ENCODE assay signal across 8 mouse cellular contexts in genomic region chr11:16948756-16949155, GRCm38 (mm10). TPM values are rescaled to one million over a fixed set of nuclear protein-coding genes. Genes with fewer than 3 reads are reported as not detected.
A peak's percentile ranks its signal among the peaks of the same experiment; 100 is the strongest.
DNase-seq lines count a peak whose midpoint lies in the region; ATAC-seq and TF ChIP-seq lines count a peak whose summit lies in the region.
"Had no signal": no experiment of that assay in that cellular context is flagged by ENCODE, and none has a peak within 500 bp of the region (broad histone marks: within the 10 kb centered on the region; RNA-seq: fewer than 3 reads in every experiment).

No protein-coding gene starts in this region.

- 17% methylated on average over 1 of the region's 1 CpGs for WGBS in heart, embryonic 16.5 days
- WGBS in lung, postnatal 0 days = 17% methylated on average over 1 of the region's 1 CpGs

- H3K27ac ChIP-seq in ES-E14 (ENCODE audit: insufficient read depth, low read depth, low read length, poor library complexity, severe bottlenecking) = no peak overlapping the region
- peak overlapping the region; percentile 23 for H3K27ac ChIP-seq in heart, embryonic 16.5 days (ENCODE audit: low read length)
- H3K27ac ChIP-seq in lung, postnatal 0 days (ENCODE audit: low read length) = no peak overlapping the region
- H3K27ac ChIP-seq: macrophage had no signal

- intact Hi-C loops in left cerebral cortex, postnatal 14 days (cut with DNase I) = loop anchor here (1.0 kb wide), 1 partner anchor 423 kb away; no protein-coding TSS in a partner anchor

- TF ChIP-seq CTCF in lung, postnatal 0 days (IDR thresholded peaks at IDR 0.05) = peak; percentile 94

- DNase-seq in left cerebral cortex, postnatal 14 days (ENCODE audit: low spot score in 2 of 2) = peak; percentile 28 to 37
- no peak for DNase-seq in left cerebral cortex, adult 11 months (ENCODE audit: low spot score)
- DNase-seq in ES-E14 (ENCODE audit: low read depth, low spot score) = peak; percentile 40
- peak; percentile 18 for DNase-seq in adrenal gland, postnatal 25 days
- peak; percentile 76 for DNase-seq in lung, postnatal 0 days (ENCODE audit: low spot score)
- no peak for DNase-seq in cerebellum, adult 11-12 months

- H3K4me1 ChIP-seq in ES-E14 (ENCODE audit: control insufficient read depth in 2 of 2, insufficient read depth in 2 of 2, low read length in 2 of 2, poor library complexity in 1 of 2) = peaks cover 0 to 2% of the 10 kb centered on the region in 2 experiments; a peak in 1 of 4 replicates
- peaks cover 19% of the 10 kb centered on the region for H3K4me1 ChIP-seq in heart, embryonic 16.5 days (ENCODE audit: control insufficient read depth, insufficient read depth, low read length)
- H3K4me1 ChIP-seq in lung, postnatal 0 days (ENCODE audit: insufficient read depth, low read depth, low read length) = peaks cover 7% of the 10 kb centered on the region; the same call in 1 of the 2 replicates

- no peaks in the 10 kb centered on the region for H3K9me3 ChIP-seq in ES-E14 (ENCODE audit: control insufficient read depth, insufficient read depth, low read depth, low read length)
- H3K9me3 ChIP-seq in heart, embryonic 16.5 days (replicated peaks; ENCODE audit: control insufficient read depth, low read length) = no peaks in the 10 kb centered on the region
- no peaks in the 10 kb centered on the region for H3K9me3 ChIP-seq in lung, postnatal 0 days (ENCODE audit: low read length)

- no peaks in the 10 kb centered on the region for H3K27me3 ChIP-seq in heart, embryonic 16.5 days (ENCODE audit: control insufficient read depth, insufficient read depth, low read length)
- no peaks in the 10 kb centered on the region for H3K27me3 ChIP-seq in lung, postnatal 0 days (replicated peaks; ENCODE audit: insufficient read depth, low read length)

- 0 out of 2 replicates have a peak, but pooled peaks have one; percentile 35 for TF ChIP-seq EP300 in lung, postnatal 0 days (IDR thresholded peaks at IDR 0.05)

- H3K4me2 ChIP-seq in heart, embryonic 16.5 days (ENCODE audit: low read depth, low read length) = peak overlapping the region; percentile 46
- H3K4me2 ChIP-seq in lung, postnatal 0 days (replicated peaks; ENCODE audit: low read depth, low read length) = no peak overlapping the region

- H3K4me3 ChIP-seq in ES-E14 (ENCODE audit: insufficient read depth in 1 of 2, low read depth in 1 of 2, low read length in 2 of 2, poor library complexity in 1 of 2, severe bottlenecking in 1 of 2) = no peak overlapping the region
- no peak overlapping the region for H3K4me3 ChIP-seq in heart, embryonic 16.5 days (ENCODE audit: low read length)
- no peak overlapping the region for H3K4me3 ChIP-seq in lung, postnatal 0 days (ENCODE audit: low read depth, low read length)

- no peak for ATAC-seq in heart, embryonic 16.5 days (replicated peaks; ENCODE audit: extremely low read depth, insufficient read depth, low FRiP score)
- no peak for ATAC-seq in lung, postnatal 0 days

- in situ Hi-C loops in ES-E14 (cut with MboI; ENCODE audit: low sequenced_read_pairs in 2 of 2, unreplicated experiment in 2 of 2) = loop anchor here in 1 of 2 experiments (10.0 kb wide), 1 partner anchor 424 kb away; no protein-coding TSS in a partner anchor

- H3K36me3 ChIP-seq in ES-E14 (ENCODE audit: control insufficient read depth, insufficient read depth, low read length, poor library complexity, severe bottlenecking) = no peaks in the 10 kb centered on the region
- H3K36me3 ChIP-seq in heart, embryonic 16.5 days (ENCODE audit: control insufficient read depth, insufficient read depth) = no peaks in the 10 kb centered on the region
- H3K36me3 ChIP-seq in lung, postnatal 0 days (ENCODE audit: insufficient read depth, low read length) = no peaks in the 10 kb centered on the region

- no peak overlapping the region for H3K9ac ChIP-seq in ES-E14 (ENCODE audit: insufficient read depth, low read depth, low read length, poor library complexity, severe bottlenecking)
- no peak overlapping the region for H3K9ac ChIP-seq in heart, embryonic 16.5 days (ENCODE audit: low read length)
- H3K9ac ChIP-seq in lung, postnatal 0 days (replicated peaks; ENCODE audit: low read depth) = no peak overlapping the region

TF ChIP-seq in ES-E14, 5 proteins besides CTCF, POLR2A, EP300 and RAD21:
- no peak for TF ChIP-seq ZNF384 (IDR thresholded peaks at IDR 0.05; ENCODE audit: low read depth, low read length)
- no peak for TF ChIP-seq HCFC1 (IDR thresholded peaks at IDR 0.05; ENCODE audit: borderline replicate concordance, insufficient read depth, low read length)
- TF ChIP-seq ZC3H11A (IDR thresholded peaks at IDR 0.05; ENCODE audit: borderline replicate concordance, low read depth, low read length) = peak; percentile 89
- TF ChIP-seq MAFK (IDR thresholded peaks at IDR 0.05; ENCODE audit: insufficient read depth, low read depth, low read length) = no peak
- TF ChIP-seq CHD2 (IDR thresholded peaks at IDR 0.05; ENCODE audit: low read depth, low read length) = no peak

RNA-seq across cellular contexts. Expression of gene Fbxo48, which starts 2.4 kb away (rescaled TPM):
- total RNA-seq in left cerebral cortex, postnatal 14 days (2021) = 1 to 10 TPM; 1.1 to 1.7 TPM
- 2.7 and 2.9 TPM in 2 replicates for total RNA-seq in ES-E14 (2012; rRNA removed)
- total RNA-seq in adrenal gland, postnatal 25 days (2021) = 1.6 and 1.7 TPM in 2 replicates
- polyA plus RNA-seq in heart, embryonic 16.5 days (2015; fragmentation: Nextera tagmentation; extraction: Ambion mirVana) = 0.88 and 0.95 TPM in 2 replicates
- 0.11 and 0.20 TPM in 2 replicates for polyA plus RNA-seq in lung, postnatal 0 days (2015; fragmentation: Nextera tagmentation; extraction: Ambion mirVana)

Comparison
In these comparisons a context has a peak if more than half of its experiments do, and no peak if none do; other contexts are left out.
1. DNase-seq: peak in left cerebral cortex, postnatal 14 days (2 of 2), ES-E14 (single experiment), adrenal gland, postnatal 25 days (single experiment) and lung, postnatal 0 days (single experiment); none in left cerebral cortex, adult 11 months (single experiment) and cerebellum, adult 11-12 months (single experiment).